Mouse (Mus musculus) cortical plate, adult 2 months (tissue): Measurements from ENCODE around the gene Tenm2.

ENCODE experiments used
- CTCF ChIP-seq: fragments of 200-500 bp; IDR thresholded peaks from 2 replicates; pipeline ENCODE4 v1.5.1; 2011; ENCODE audit warnings: mild to moderate bottlenecking, control low read depth, low read length; ENCODE audit not compliant: insufficient read depth; ENCODE audit errors: extremely low read depth
- POLR2A ChIP-seq: fragments of 200-500 bp; IDR thresholded peaks from 2 replicates; pipeline ENCODE4 v1.6.1; 2011; ENCODE audit warnings: mild to moderate bottlenecking, low read length, control low read depth; ENCODE audit not compliant: insufficient read depth; ENCODE audit errors: extremely low read depth

GRCm38 (mm10) chr11:36194348-36194747 is 1041.4 kb downstream of the Tenm2 start:
- TF ChIP-seq POLR2A (no peak), CTCF (no peak)
